Mouse (Mus musculus) CH12.LX (cell line): ENCODE results near the gene Cdk8.

Source experiments
- CTCF ChIP-seq, 2 experiments: IDR thresholded peaks in 1 of 2; conservative IDR thresholded peaks in 1 of 2; 2 replicates each; pipeline ENCODE4 v1.5.1; 2011 to 2012; ENCODE audit warnings: low read depth in 2 of 2, low read length in 2 of 2, improper control_type of control experiment in 1 of 2, inconsistent platforms in 1 of 2, mild to moderate bottlenecking in 1 of 2, moderate library complexity in 1 of 2
- EP300 ChIP-seq: IDR thresholded peaks from 2 replicates; pipeline ENCODE4 v1.6.1; 2011; ENCODE audit warnings: low read length, improper control_type of control experiment
- MAX ChIP-seq: IDR thresholded peaks from 2 replicates; pipeline ENCODE4 v1.6.1; 2011; ENCODE audit warnings: low read length, improper control_type of control experiment
- MAZ ChIP-seq: IDR thresholded peaks from 2 replicates; pipeline ENCODE4 v1.6.1; 2012; ENCODE audit warnings: low read depth, mild to moderate bottlenecking, inconsistent platforms, low read length, improper control_type of control experiment, moderate library complexity
- MXI1 ChIP-seq: IDR thresholded peaks from 2 replicates; pipeline ENCODE4 v1.6.1; 2011; ENCODE audit warnings: mild to moderate bottlenecking, low read depth, low read length, improper control_type of control experiment
- NELFE ChIP-seq: IDR thresholded peaks from 2 replicates; pipeline ENCODE4 v1.6.1; 2011; ENCODE audit warnings: low read depth, low read length, improper control_type of control experiment
- POLR2A ChIP-seq: IDR thresholded peaks from 2 replicates; pipeline ENCODE4 v1.6.1; 2011; ENCODE audit warnings: low read depth, mild to moderate bottlenecking, improper control_type of control experiment, low read length
- SMC3 ChIP-seq: IDR thresholded peaks from 2 replicates; pipeline ENCODE4 v1.6.1; 2011; ENCODE audit warnings: low read depth, low read length, improper control_type of control experiment
- UBTF ChIP-seq: IDR thresholded peaks from 2 replicates; pipeline ENCODE4 v1.6.1; 2012; ENCODE audit warnings: low read depth, mild to moderate bottlenecking, inconsistent platforms, low read length, improper control_type of control experiment, moderate library complexity
- ZNF384 ChIP-seq: IDR thresholded peaks from 2 replicates; pipeline ENCODE4 v1.6.1; 2012; ENCODE audit warnings: low read depth, low read length, improper control_type of control experiment, inconsistent platforms

GRCm38 (mm10) chr5:146188144-146188543 lies 42.9 kb upstream of the Cdk8 start:
- TF ChIP-seq EP300 = no peak
- peak in 1 of 2 experiments; percentile 38; a peak in 2 of 4 replicates for TF ChIP-seq CTCF (conservative IDR thresholded peaks at IDR 0.05 in 1 of 2, IDR thresholded peaks at IDR 0.05 in 1 of 2; ENCODE audit: low read depth in 2 of 2, low read length in 2 of 2)
- no peak for TF ChIP-seq NELFE
- TF ChIP-seq POLR2A = no peak
- TF ChIP-seq ZNF384 = no peak
- no peak for TF ChIP-seq MAZ
- no peak for TF ChIP-seq UBTF
- no peak for TF ChIP-seq MAX
- no peak for TF ChIP-seq MXI1
- peak; percentile 42; the same call in 1 of the 2 replicates for TF ChIP-seq SMC3
